Mouse (Mus musculus): ENCODE measurements around the gene Pcsk1.

Gene Pcsk1

DNA sequence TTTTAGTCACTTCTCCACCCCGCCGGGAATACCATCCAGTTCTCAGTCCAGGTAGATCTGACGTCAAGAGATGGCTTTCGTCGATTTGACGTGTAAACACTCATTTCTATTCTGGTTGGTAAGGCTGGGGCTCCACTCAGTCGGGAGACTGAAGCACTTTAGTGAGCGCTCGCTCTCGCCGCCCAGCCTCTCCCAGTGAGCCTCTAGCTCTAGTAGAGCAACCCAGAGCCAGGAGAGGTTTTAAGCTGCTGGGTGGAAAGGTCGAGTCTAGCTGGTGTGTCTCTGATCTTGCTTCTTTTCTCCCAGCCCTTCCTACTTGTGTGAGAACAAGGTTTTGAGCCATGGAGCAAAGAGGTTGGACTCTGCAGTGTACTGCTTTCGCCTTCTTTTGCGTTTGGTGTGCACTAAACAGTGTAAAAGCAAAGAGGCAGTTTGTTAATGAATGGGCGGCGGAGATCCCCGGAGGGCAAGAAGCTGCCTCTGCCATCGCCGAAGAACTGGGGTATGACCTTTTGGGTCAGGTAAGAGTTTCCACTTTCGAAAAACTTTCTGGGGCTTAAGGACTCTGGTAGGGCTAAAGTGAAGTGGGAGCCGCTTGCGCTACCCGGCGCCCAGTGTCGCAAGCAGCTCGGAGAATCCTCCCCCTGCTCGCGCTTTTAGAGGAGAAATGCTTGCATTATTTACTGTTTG, at the start of gene Pcsk1:
TSS of gene Pcsk1 (plus strand) at position 106 of the 690 bp plus-strand sequence.
- no peak for DNase-seq (ENCODE audit: extremely low spot score, low read depth, low spot score)

DNA sequence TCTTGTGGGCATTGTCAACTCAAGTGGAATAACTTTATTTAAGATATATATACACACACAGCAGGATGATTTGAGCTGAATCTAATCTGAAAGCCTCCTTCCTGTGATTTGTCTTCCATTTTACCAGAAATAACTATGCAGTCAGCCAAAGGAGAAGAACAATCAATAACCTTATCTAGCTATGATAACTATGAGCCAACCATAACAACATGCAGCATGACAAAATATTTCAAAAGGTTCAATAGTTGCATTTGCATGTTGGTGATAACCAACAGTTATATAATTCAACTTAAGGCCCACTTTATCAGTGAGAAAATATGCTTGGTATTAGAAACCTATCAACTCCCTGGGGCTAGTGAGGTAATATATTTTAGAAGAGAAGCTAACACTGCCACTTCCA, 30.8 kb upstream of the Pcsk1 start:
- DNase-seq (ENCODE audit: extremely low spot score, low read depth, low spot score): no peak

DNA sequence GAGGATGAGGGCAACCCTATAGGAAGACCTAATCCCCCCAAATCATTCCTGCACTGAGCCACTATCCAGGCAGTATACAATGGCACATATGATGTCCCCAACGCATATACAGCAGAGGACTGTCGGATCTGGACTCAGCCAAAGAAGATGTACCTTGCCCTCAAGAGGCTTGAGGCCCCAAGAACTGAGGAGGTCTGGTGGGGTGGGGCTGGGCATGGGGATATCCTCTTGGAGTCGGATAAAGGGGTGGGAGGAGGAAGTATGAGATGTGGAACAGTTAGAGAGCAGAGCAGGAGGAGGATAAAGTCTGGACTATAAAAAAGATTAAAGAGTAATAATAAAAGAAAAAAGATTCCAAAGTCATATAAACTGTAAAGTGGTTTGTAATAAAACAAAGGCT, 25.7 kb upstream of the Pcsk1 start:
- no peak for DNase-seq (ENCODE audit: extremely low spot score, low read depth, low spot score)

DNA sequence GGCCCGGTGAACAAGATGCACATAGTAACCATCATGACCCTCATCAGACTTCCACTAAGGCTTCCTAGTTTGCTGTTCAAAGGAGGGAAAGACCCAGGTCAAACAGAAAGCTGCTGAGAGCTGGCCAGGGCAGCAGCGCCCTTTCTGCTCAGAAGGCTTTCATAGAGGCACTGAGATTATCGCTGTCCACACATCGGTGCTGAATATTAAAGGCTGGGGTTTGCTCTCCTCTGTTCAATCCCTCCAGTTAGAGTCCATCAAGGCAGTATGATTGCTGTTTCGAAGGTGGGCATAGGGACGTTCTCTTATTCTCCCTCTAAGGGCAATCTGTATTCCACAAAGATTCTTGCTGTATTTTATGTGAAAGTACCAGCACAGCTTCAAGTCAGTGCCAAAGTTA, 1.0 kb upstream of the Pcsk1 start:
- peak; percentile 33 for DNase-seq (ENCODE audit: extremely low spot score, low read depth, low spot score)

- no peak for DNase-seq (ENCODE audit: extremely low spot score, low read depth, low spot score)
Measured at GRCm38 (mm10) chr13:75090411-75090779, 769 bp downstream of the Pcsk1 start.

GRCm38 (mm10) chr13:75091071-75091470, 1.4 kb downstream of the Pcsk1 start:
- no peak for DNase-seq (ENCODE audit: extremely low spot score, low read depth, low spot score)

DNA sequence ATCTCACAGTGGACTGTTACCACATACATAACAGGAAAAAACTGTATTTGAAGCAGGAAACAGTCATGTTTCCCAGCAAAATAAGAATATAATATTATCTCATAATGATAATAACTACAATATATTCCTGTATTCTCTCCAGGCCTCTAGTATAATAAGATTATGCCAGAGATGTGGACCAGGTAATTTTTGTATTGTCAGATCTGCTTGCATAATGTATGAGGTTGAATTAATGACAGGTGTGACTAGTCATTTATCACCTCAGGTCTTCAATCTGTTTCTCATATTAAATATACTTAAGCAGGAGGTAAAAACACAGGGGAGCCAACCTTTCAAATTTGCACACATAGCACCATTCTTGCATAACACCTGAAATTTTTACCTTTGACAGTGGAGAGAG, 5.9 kb downstream of the Pcsk1 start:
- DNase-seq (ENCODE audit: extremely low spot score, low read depth, low spot score): no peak

- no peak for DNase-seq (ENCODE audit: extremely low spot score, low read depth, low spot score)
Measured at GRCm38 (mm10) chr13:75113114-75113513, 23.5 kb downstream of the Pcsk1 start.

DNA sequence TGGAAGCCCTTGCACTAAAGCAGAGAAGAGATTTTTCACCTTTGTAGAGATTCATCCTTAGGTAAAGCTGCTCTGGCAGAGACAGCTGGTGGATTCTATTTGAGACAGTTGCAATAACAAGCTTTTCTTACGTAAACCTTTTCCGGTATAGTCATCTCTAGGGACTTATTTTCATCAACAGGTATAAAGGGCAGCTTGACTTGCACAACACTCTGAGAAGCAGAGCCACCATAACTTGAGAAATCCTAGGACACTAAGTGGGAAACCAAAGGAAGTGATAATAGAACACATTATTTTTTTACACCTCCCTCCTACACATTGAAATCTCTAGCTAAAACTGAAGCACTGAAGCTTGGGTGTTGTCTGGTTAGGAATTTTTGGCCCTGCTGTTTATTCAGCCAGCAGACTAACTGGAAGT, 24.4 kb downstream of the Pcsk1 start:
- DNase-seq (ENCODE audit: extremely low spot score, low read depth, low spot score): no peak

GRCm38 (mm10) chr13:75114838-75115237, 25.2 kb downstream of the Pcsk1 start:
- no peak for DNase-seq (ENCODE audit: extremely low spot score, low read depth, low spot score)

GRCm38 (mm10) chr13:75135833-75136232, 46.2 kb downstream of the Pcsk1 start:
- DNase-seq (ENCODE audit: extremely low spot score, low read depth, low spot score): no peak

DNA sequence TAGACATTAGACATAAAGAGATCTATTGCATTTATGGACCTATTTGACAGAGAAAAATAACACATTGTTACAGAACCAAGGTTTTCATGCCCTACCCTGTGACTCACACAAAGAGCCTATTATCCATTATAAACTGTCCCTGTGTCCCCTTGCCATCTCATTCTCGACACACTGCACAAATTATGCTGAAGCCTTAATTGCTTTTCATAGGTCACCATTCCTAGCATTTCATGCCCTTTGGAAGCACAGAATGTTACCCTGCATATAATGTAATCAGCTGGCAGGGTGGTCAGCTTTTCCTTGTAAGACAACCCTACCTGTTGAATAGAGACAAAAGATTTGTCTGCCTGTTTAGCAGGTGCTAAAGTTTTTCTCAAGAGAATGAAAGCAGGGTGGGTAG, 71.0 kb downstream of the Pcsk1 start:
- DNase-seq (ENCODE audit: extremely low spot score, low read depth, low spot score): no peak

DNA sequence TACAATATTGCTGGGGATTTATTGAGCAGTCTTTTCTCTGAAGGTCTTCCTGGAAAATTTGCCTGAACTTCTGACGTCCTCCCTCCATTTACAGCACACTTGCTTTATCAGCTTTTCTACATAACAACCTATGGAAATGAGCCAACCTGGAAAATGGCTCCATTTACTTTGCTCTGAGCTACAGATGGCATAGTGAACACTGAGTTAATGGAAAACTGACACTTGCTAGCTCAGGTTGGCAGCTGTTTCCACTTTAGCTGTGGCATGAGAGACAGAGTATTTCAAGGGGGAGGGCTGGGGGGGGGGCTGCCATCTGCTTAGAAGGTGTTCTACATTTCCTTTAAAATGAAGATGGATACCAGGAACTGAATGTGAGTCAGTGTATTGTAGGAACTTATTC, 73.8 kb downstream of the Pcsk1 start:
- no peak for DNase-seq (ENCODE audit: extremely low spot score, low read depth, low spot score)
